Mouse (Mus musculus) neural tube, embryonic 15.5 days (tissue): ENCODE results near the gene Ppm1h. TPM values are rescaled to one million over a fixed set of nuclear protein-coding genes. Genes with fewer than 3 reads are reported as not detected.
A peak's percentile ranks its signal among the peaks of the same experiment; 100 is the strongest.

ENCODE experiments used
- ATAC-seq: fragments of 200-750 bp; cut with Nextera tagmentation; 2 replicates; pipeline ENCODE4 v1.8.0; 2017; ENCODE audit warnings: mild to moderate bottlenecking, moderate TSS enrichment, moderate library complexity; ENCODE audit not compliant: low FRiP score
- H3K27ac ChIP-seq: fragments of 300-500 bp; sonication (generic); replicated peaks from 2 replicates; pipeline ENCODE4 v1.5.1; 2015; ENCODE audit warnings: mild to moderate bottlenecking, inconsistent platforms
- H3K27me3 ChIP-seq: fragments of 300-500 bp; sonication (generic); replicated peaks from 2 replicates; pipeline ENCODE4 v1.6.1; 2015; ENCODE audit warnings: inconsistent platforms
- H3K36me3 ChIP-seq: fragments of 300-500 bp; sonication (generic); 2 replicates; pipeline ENCODE4 v1.6.1; 2015; ENCODE audit warnings: inconsistent platforms
- H3K4me1 ChIP-seq: fragments of 300-500 bp; sonication (generic); 2 replicates; pipeline ENCODE4 v1.6.1; 2015; ENCODE audit warnings: inconsistent platforms
- H3K4me2 ChIP-seq: fragments of 300-500 bp; sonication (generic); 2 replicates; pipeline ENCODE4 v1.6.1; 2015; ENCODE audit warnings: inconsistent platforms, mild to moderate bottlenecking, moderate library complexity
- H3K4me3 ChIP-seq: fragments of 300-500 bp; sonication (generic); replicated peaks from 2 replicates; pipeline ENCODE4 v1.5.1; 2015; ENCODE audit warnings: mild to moderate bottlenecking, inconsistent platforms
- H3K9ac ChIP-seq: fragments of 300-500 bp; sonication (generic); replicated peaks from 2 replicates; pipeline ENCODE4 v1.6.1; 2015; ENCODE audit warnings: mild to moderate bottlenecking, inconsistent platforms
- H3K9me3 ChIP-seq: fragments of 300-500 bp; sonication (generic); replicated peaks from 2 replicates; pipeline ENCODE4 v1.6.1; 2016; ENCODE audit warnings: inconsistent platforms
- WGBS: fragments of 180-500 bp; shearing (Covaris S2); methylation state at CpG from one replicate; pipeline ENCODE4 v1.1.7; 2015; ENCODE audit warnings: mixed read lengths; 5-methylcytosine and 5-hydroxymethylcytosine counted together
- polyA plus RNA-seq: library from polyadenylated mRNA; unstranded; fragments of >200 nt; fragmentation: Nextera tagmentation; extraction: Ambion mirVana; gene quantifications from 2 replicates; pipeline ENCODE4 v1.2.1, GENCODE M21; 2015

The Ppm1h gene
- polyA plus RNA-seq, 1 experiment from 2014 or later = 32.6 TPM

DNA sequence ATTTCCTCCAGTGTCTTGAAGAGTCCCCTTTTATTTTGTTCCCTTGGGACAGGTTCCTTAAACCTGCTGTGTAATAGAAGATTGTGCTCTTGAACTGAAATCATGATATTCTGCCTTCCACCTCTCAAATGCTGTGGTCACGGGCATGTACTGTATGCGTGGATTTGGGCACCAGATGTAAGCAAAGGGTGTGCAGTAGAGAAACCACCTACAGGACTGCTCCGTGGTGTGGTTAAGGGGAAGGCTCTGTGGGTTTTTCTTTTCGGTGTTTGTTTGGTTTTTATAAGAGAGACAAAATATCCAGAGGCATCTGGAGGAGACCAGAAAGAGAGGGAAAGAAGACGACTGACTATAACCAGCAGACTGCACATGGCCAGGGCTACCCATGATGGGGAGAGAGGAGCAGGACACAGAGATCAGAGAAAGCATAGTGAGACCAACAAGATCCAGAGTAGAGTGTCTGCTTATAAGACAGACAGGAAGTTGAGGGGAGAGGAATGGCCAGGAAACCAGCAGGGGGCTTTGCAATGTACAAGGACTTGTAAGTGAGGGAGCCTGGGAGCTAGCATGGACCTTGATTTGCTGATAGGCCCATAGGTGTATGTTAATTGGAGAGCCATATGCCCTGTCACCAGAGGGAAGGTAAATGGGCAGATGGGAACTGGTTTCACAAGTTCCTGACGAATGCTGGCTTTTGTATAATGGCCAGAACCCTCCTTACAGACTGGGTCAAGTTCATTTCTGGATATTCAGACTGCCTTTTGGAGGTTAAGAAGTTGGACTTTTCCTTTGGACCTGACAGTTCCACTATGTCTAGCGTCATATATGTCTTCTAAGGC is 82.1 kb downstream of the Ppm1h start:
- 85% methylated on average over 7 of the region's 7 CpGs for WGBS

DNA sequence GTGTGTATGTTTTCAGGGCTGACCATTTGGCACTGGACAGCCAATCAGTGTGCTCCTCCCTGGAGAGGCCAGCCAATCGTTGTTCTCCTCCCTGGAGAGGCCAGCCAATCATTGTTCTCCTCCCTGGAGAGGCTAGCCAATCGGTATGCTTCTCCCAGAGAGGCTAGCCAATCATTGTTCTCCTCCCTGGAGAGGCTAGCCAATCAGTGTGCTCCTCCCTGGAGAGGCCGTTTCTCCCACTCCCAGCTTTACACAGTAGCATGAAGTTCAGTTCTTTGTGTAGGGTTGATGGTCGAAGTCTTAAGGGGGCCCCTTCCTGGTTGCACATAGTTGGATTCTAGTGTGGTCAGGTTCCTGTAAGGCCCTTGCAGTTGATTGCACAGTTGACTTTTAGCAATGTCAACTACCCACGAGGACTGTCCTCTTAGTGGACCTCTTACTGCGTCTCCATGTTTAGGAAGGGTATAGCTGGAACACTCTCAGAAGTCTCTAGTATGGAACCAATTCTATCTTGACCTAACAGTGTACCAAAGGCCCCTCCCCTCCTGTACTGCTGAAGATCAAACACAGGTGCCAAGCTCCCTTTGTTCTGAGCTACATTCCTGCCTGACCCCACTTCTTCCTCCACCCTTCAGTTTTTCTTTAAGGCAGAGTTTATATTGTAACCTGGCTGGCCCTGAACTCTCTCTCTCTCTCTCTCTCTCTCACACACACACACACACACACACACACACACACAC is 84.4 kb downstream of the Ppm1h start:
- Histone ChIP-seq H3K4me3 (no peak overlapping the region), H3K4me1 (peaks cover 8% of the 10 kb centered on the region; the same call in 1 of the 2 replicates), H3K27ac (no peak overlapping the region), H3K36me3 (no peaks in the 10 kb centered on the region), H3K4me2 (no peak overlapping the region), H3K9ac (no peak overlapping the region), H3K9me3 (no peaks in the 10 kb centered on the region), H3K27me3 (no peaks in the 10 kb centered on the region)
- no peak for ATAC-seq
- 91% methylated on average over 6 of the region's 6 CpGs for WGBS

More for the DNA sequence above, 82.1 kb downstream of the Ppm1h start:
- Histone ChIP-seq H3K36me3 (no peaks in the 10 kb centered on the region), H3K27me3 (no peaks in the 10 kb centered on the region), H3K4me1 (peaks cover 10% of the 10 kb centered on the region; the same call in 1 of the 2 replicates), H3K27ac (no peak overlapping the region), H3K4me2 (no peak overlapping the region), H3K9ac (no peak overlapping the region), H3K9me3 (no peaks in the 10 kb centered on the region), H3K4me3 (no peak overlapping the region)
- ATAC-seq = no peak

DNA sequence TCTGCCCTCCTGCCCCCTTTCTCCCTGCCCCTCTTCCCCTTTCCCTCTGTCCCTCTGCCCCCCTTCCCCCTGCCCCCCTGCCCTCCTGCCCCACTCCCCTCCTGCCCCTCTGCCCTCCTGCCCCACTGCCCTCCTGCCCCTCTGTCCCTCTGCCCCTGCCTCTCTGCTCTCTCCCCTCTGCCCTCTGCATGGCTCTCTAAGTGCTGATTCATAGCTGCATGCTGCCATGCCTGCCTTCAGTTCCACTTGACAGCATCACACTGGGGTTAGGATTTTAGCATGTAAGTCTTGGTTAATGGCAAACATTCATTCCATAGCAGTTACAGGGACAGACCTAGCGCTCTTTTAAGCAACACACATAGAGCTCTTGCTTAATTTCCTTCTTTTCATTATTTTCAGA is 85.0 kb downstream of the Ppm1h start:
- no peak overlapping the region for H3K4me2 ChIP-seq
- H3K27ac ChIP-seq = no peak overlapping the region
- H3K9me3 ChIP-seq = no peaks in the 10 kb centered on the region
- no peak for ATAC-seq
- no peak overlapping the region for H3K4me3 ChIP-seq
- H3K9ac ChIP-seq = no peak overlapping the region
- WGBS = 80% methylated on average over 1 of the region's 1 CpGs
- no peaks in the 10 kb centered on the region for H3K27me3 ChIP-seq
- peaks cover 15% of the 10 kb centered on the region for H3K4me1 ChIP-seq
- no peaks in the 10 kb centered on the region for H3K36me3 ChIP-seq

DNA sequence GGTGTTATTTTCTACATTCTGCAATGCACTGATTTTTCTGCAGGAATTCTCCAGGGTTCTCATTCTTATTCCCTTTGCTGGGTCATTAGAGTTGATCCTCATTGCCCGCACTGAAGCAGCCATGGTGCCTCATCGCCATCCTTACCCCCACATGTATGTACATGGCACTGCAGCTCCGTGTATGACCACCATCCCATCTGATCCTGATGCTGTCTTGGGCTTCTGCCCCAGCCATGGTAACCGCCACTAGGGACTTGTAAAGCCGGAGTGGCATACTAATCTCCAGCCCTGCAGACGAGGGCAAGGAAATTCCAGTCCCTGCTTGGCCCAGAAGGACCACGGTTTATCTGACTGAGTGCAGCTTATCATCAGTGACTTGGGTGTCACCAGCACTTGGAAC is 86.1 kb downstream of the Ppm1h start:
- Histone ChIP-seq H3K36me3 (no peaks in the 10 kb centered on the region), H3K4me1 (peaks cover 24% of the 10 kb centered on the region), H3K4me2 (no peak overlapping the region), H3K27me3 (no peaks in the 10 kb centered on the region), H3K4me3 (no peak overlapping the region), H3K27ac (no peak overlapping the region), H3K9me3 (no peaks in the 10 kb centered on the region), H3K9ac (no peak overlapping the region)
- 63% methylated on average over 7 of the region's 7 CpGs for WGBS
- ATAC-seq = no peak

DNA sequence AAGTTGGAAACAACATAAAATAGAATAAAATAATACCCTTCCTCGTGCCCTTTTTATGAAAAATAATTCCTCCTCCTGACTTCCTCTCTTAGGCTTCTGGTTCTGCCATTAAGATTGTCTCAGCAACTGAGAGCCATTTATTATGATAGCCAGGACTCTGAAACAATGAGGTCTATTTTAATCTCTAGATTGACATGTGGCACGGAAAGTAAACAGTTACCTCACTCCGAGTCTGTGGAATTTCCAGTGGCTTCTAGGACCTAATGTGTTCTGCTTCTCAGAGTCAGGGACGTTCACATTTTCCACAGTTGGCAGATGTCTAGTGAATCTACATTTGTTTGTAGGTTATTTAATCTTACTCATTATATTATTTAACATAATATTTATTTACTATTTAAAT is 87.0 kb downstream of the Ppm1h start:
- 60% methylated on average over 4 of the region's 4 CpGs for WGBS
- Histone ChIP-seq H3K27ac (no peak overlapping the region), H3K4me2 (no peak overlapping the region), H3K9me3 (no peaks in the 10 kb centered on the region), H3K4me1 (peaks cover 32% of the 10 kb centered on the region), H3K36me3 (no peaks in the 10 kb centered on the region), H3K4me3 (no peak overlapping the region), H3K9ac (no peak overlapping the region), H3K27me3 (no peaks in the 10 kb centered on the region)
- no peak for ATAC-seq

DNA sequence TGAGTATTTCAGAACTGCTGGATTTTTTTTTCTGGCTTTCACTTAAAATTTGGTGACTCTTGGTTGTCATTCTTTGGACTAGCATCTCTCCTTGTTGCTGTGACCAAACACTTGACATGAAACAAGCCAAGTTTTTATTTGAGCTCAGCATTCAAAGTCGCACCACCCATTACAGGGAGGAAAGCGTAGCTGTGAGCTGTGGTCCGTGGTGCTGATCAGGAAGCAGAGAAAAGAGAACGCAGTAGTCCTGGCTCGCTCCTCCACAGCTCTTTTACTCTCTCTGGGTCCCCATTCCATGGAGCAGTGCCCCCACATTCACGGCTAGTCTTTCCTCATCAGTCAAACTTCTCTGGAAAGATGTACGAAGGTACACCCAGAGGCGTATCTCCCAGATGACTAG is 87.4 kb downstream of the Ppm1h start:
- H3K9me3 ChIP-seq = no peaks in the 10 kb centered on the region
- H3K9ac ChIP-seq = no peak overlapping the region
- no peak overlapping the region for H3K27ac ChIP-seq
- ATAC-seq = no peak
- H3K4me2 ChIP-seq = no peak overlapping the region
- H3K27me3 ChIP-seq = no peaks in the 10 kb centered on the region
- no peaks in the 10 kb centered on the region for H3K36me3 ChIP-seq
- H3K4me3 ChIP-seq = no peak overlapping the region
- H3K4me1 ChIP-seq = peaks cover 37% of the 10 kb centered on the region
- 66% methylated on average over 8 of the region's 8 CpGs for WGBS

DNA sequence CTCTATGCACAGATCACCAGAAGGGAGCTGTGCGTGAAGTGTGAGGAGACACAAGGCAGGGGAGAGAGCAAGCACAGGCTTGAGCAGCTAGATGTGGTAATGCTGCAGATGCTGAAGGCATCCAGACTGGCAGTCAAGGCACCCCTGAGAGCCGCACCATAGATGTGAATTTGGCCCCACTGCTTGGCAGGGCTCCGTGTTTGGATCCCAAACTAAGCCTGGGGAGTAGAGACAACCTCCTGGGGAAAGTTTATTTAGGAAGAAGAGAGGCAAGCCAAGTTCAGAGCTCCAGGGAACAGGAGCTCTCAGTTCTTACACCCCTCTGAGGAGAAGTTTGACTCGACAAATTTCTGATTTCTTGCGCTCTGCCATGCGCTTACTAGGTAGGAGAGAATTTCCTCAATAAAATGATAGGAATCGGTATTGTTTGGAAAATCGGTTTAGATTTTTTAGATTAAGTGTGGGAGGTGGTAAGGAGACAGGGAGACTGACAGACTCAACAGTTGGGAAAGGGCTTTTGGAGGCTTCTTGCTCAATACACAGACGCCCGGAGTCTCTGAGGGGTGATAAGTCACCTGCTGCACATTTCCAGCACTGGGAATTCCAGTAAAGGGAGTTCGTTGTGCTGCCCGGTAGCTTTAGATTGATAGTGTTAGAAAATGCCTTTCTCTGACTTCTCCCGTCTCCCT is 89.8 kb downstream of the Ppm1h start:
- Histone ChIP-seq H3K27me3 (no peaks in the 10 kb centered on the region), H3K4me3 (no peak overlapping the region), H3K27ac (peak overlapping the region; percentile 45), H3K9ac (no peak overlapping the region), H3K36me3 (no peaks in the 10 kb centered on the region), H3K4me2 (no peak overlapping the region), H3K9me3 (no peaks in the 10 kb centered on the region), H3K4me1 (peaks cover 37% of the 10 kb centered on the region)
- 52% methylated on average over 13 of the region's 13 CpGs for WGBS
- ATAC-seq = no peak

DNA sequence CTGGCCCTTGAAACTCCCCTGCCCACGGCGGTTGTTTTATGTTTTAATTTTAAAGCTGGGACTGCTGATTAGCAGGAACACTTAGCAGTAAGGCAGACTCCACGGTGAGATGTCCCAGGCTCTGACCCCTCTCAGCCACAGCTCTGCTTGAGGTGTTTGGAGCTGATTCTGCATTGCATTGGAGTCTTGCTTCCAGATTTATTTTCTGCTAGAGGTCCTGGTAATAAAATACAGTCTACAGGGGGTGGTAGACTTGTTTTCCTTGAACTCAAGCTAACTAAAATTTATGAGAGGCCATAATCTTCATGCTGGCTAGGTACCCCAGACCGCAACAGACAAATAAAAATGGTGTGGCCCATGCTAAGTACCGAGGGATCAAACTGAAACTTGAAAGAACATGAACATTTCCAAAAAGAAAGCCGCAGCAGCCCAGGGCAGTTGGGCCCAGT is 90.4 kb downstream of the Ppm1h start:
- H3K27me3 ChIP-seq = no peaks in the 10 kb centered on the region
- no peaks in the 10 kb centered on the region for H3K9me3 ChIP-seq
- peaks cover 37% of the 10 kb centered on the region for H3K4me1 ChIP-seq
- H3K27ac ChIP-seq = peak overlapping the region; percentile 45; the same call in 1 of the 2 replicates
- no peaks in the 10 kb centered on the region for H3K36me3 ChIP-seq
- no peak overlapping the region for H3K4me2 ChIP-seq
- WGBS = 34% methylated on average over 6 of the region's 6 CpGs
- ATAC-seq = no peak
- no peak overlapping the region for H3K9ac ChIP-seq
- H3K4me3 ChIP-seq = no peak overlapping the region

DNA sequence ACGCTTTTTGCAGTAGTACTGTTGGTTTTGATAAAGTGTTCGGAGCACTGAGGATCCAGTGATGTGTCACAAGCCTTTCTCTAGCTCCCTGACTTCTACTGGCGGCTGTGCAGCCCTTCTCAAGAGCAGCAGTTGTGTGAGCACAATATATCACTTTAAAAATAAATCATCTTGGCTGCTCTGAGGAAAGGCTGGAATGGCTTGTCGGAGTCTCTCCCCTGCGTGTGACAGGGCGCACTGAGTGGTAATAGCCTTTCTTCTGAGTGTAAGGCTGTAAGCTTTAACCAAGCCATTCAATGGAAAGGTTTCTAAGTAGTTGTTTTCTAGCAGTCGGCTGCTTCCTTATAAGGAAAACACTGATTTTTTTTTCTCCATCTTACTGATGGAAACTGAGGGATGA is 91.8 kb downstream of the Ppm1h start:
- ATAC-seq = peak; percentile 50; the same call in 1 of the 2 replicates
- Histone ChIP-seq H3K27ac (0 out of 2 replicates have a peak overlapping the region, but pooled peaks have one; percentile 24), H3K9ac (no peak overlapping the region), H3K4me3 (no peak overlapping the region), H3K4me1 (peaks cover 34% of the 10 kb centered on the region), H3K9me3 (no peaks in the 10 kb centered on the region), H3K27me3 (no peaks in the 10 kb centered on the region), H3K36me3 (no peaks in the 10 kb centered on the region), H3K4me2 (no peak overlapping the region)
- WGBS = 36% methylated on average over 7 of the region's 7 CpGs

DNA sequence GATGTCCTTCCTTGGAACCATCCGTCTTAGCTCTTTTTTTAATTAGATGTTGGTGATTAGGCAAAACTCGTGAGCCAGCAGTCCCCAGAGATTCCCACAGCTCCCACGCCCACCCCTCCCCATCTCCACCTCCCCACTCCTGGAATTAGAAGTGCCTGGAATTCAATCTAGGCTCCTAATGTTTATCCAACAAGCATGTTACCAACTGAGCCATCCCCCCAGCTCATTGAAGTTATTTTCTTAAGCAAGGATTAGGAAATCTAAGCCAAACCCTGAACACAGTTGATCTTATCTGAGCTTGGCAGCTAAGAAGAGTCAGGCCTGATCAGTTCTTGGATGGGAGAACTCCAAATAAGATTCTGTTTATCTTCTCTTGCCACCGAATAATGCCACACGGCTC is 92.4 kb downstream of the Ppm1h start:
- H3K4me1 ChIP-seq = peaks cover 34% of the 10 kb centered on the region
- 0 out of 2 replicates have a peak overlapping the region, but pooled peaks have one; percentile 24 for H3K27ac ChIP-seq
- H3K27me3 ChIP-seq = no peaks in the 10 kb centered on the region
- H3K9ac ChIP-seq = no peak overlapping the region
- H3K4me2 ChIP-seq = no peak overlapping the region
- 73% methylated on average over 5 of the region's 5 CpGs for WGBS
- no peak overlapping the region for H3K4me3 ChIP-seq
- no peak for ATAC-seq
- no peaks in the 10 kb centered on the region for H3K36me3 ChIP-seq
- no peaks in the 10 kb centered on the region for H3K9me3 ChIP-seq

DNA sequence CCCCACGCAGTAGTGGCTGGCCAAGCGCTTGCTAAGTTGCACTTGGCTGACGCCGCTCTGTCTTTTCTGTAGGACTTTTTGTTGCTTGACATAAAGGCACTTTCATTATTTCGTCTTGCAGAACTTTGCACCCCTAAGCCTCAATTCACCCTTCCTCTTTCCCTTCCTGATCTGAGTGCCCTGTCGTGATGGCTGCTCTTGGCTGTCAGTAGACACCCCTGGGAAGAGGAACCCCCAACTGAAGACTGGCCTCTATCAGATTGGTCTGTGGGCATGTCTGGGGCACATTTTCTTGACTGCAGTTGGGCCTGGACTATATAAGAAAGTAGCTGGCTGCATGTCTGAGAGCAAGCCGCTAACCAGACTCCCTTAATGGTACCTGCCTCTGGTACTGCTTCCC is 95.6 kb downstream of the Ppm1h start:
- 80% methylated on average over 7 of the region's 7 CpGs for WGBS
- Histone ChIP-seq H3K9me3 (no peaks in the 10 kb centered on the region), H3K9ac (no peak overlapping the region), H3K4me1 (peaks cover 18% of the 10 kb centered on the region), H3K36me3 (no peaks in the 10 kb centered on the region), H3K27ac (no peak overlapping the region), H3K4me3 (no peak overlapping the region), H3K4me2 (no peak overlapping the region), H3K27me3 (no peaks in the 10 kb centered on the region)
- no peak for ATAC-seq
